Mouse (Mus musculus): ENCODE results near the gene Tmem267.
"Not testable (repeated sequence)": the region's sequence is repeated elsewhere in the genome, so short reads cannot be mapped to it uniquely, and the experiment has no call there.

Gene Tmem267

GRCm38 (mm10) chr13:119487880-119488580, at the start of gene Tmem267, which contains the start of gene 3110070M22Rik:
Tmem267 (plus strand) TSS chr13:119488039.
3110070M22Rik (minus strand) TSS chr13:119488383.
- DNase-seq (ENCODE audit: low spot score), result peak; percentile 75

GRCm38 (mm10) chr13:119442244-119442643, 45.6 kb upstream of the Tmem267 start:
- no peak for DNase-seq (ENCODE audit: low spot score)

GRCm38 (mm10) chr13:119453563-119453962, 34.3 kb upstream of the Tmem267 start:
- no peak for DNase-seq (ENCODE audit: low spot score)

GRCm38 (mm10) chr13:119455082-119455481, 32.8 kb upstream of the Tmem267 start:
- DNase-seq (ENCODE audit: low spot score), result no peak

- DNase-seq (ENCODE audit: low spot score), result peak; percentile 45
Observed at GRCm38 (mm10) chr13:119456342-119456741, 31.5 kb upstream of the Tmem267 start.

- peak; percentile 33 for DNase-seq (ENCODE audit: low spot score)
Observed at GRCm38 (mm10) chr13:119461900-119462595, 25.8 kb upstream of the Tmem267 start.

- DNase-seq (ENCODE audit: low spot score), result peak; percentile 95
Observed at GRCm38 (mm10) chr13:119462596-119463560, 25.0 kb upstream of the Tmem267 start, which contains the start of gene 4833420G17Rik. 4833420G17Rik (plus strand) TSS chr13:119462768.

- no peak for DNase-seq (ENCODE audit: low spot score)
Observed at GRCm38 (mm10) chr13:119476631-119477030, 11.2 kb upstream of the Tmem267 start.

GRCm38 (mm10) chr13:119477789-119478188, 10.1 kb upstream of the Tmem267 start:
- DNase-seq (ENCODE audit: low spot score), result no peak

- DNase-seq (ENCODE audit: low spot score), result peak; percentile 18
Observed at GRCm38 (mm10) chr13:119487354-119487753, 485 bp upstream of the Tmem267 start.

GRCm38 (mm10) chr13:119492083-119492482, 4.2 kb downstream of the Tmem267 start:
- peak; percentile 14 for DNase-seq (ENCODE audit: low spot score)

- not testable (repeated sequence) for DNase-seq (ENCODE audit: low spot score)
Observed at GRCm38 (mm10) chr13:119494938-119495337, 7.1 kb downstream of the Tmem267 start.

GRCm38 (mm10) chr13:119596321-119597211, 108.7 kb downstream of the Tmem267 start:
- peak; percentile 70 for DNase-seq (ENCODE audit: low spot score)

- DNase-seq (ENCODE audit: low spot score), result peak; percentile 59
Observed at GRCm38 (mm10) chr13:119598466-119598865, 110.6 kb downstream of the Tmem267 start.

GRCm38 (mm10) chr13:119599066-119599465, 111.2 kb downstream of the Tmem267 start:
- DNase-seq (ENCODE audit: low spot score), result not testable (repeated sequence)

GRCm38 (mm10) chr13:119599498-119599897, 111.7 kb downstream of the Tmem267 start:
- not testable (repeated sequence) for DNase-seq (ENCODE audit: low spot score)

- peak; percentile 83 for DNase-seq (ENCODE audit: low spot score)
Observed at GRCm38 (mm10) chr13:119600166-119600565, 112.3 kb downstream of the Tmem267 start.

GRCm38 (mm10) chr13:119602688-119603331, 115.0 kb downstream of the Tmem267 start:
- DNase-seq (ENCODE audit: low spot score), result not testable (repeated sequence)

- not testable (repeated sequence) for DNase-seq (ENCODE audit: low spot score)
Observed at GRCm38 (mm10) chr13:119603890-119604289, 116.1 kb downstream of the Tmem267 start.

- not testable (repeated sequence) for DNase-seq (ENCODE audit: low spot score)
Observed at GRCm38 (mm10) chr13:119604322-119604721, 116.5 kb downstream of the Tmem267 start.

Measured in adipocyte (in vitro differentiated cells).